Mouse (Mus musculus) heart, adult 2 months (tissue): ENCODE data around the gene Dexi. TPM values are rescaled to one million over a fixed set of nuclear protein-coding genes. Genes with fewer than 3 reads are reported as not detected.

Experiments used
- DNase-seq, 2 experiments: peaks; one replicate each; pipeline ENCODE4 v3.0.0; 2021
- H3K27ac ChIP-seq: fragments of 200-600 bp; 2 replicates; pipeline ENCODE4 v1.8.1; 2022
- H3K27me3 ChIP-seq: fragments of 200-500 bp; 2 replicates; pipeline ENCODE4 v1.6.1; 2012; ENCODE audit warnings: mild to moderate bottlenecking, low read length, inconsistent platforms, mixed read lengths; ENCODE audit not compliant: control insufficient read depth, insufficient read depth
- H3K36me3 ChIP-seq: fragments of 200-500 bp; 2 replicates; pipeline ENCODE4 v1.6.1; 2012; ENCODE audit warnings: low read length, inconsistent platforms; ENCODE audit not compliant: control insufficient read depth, insufficient read depth
- H3K4me1 ChIP-seq: fragments of 200-500 bp; 2 replicates; pipeline ENCODE4 v1.6.1; 2011; ENCODE audit warnings: low read length; ENCODE audit not compliant: control insufficient read depth, insufficient read depth
- H3K4me3 ChIP-seq: fragments of 200-600 bp; 2 replicates; pipeline ENCODE4 v1.8.1; 2022
- H3K79me2 ChIP-seq: fragments of 200-500 bp; replicated peaks from 2 replicates; pipeline ENCODE4 v1.6.1; 2012; ENCODE audit warnings: mild to moderate bottlenecking, inconsistent platforms, low read length, moderate library complexity, mixed read lengths; ENCODE audit not compliant: control insufficient read depth, insufficient read depth
- H3K9ac ChIP-seq: fragments of 200-500 bp; 2 replicates; pipeline ENCODE4 v1.6.1; 2012; ENCODE audit warnings: low read depth, mild to moderate bottlenecking, control low read depth, inconsistent platforms, low read length, mixed read lengths
- CTCF ChIP-seq: fragments of 200-600 bp; IDR thresholded peaks from 2 replicates; pipeline ENCODE4 v1.8.1; 2022; ENCODE audit warnings: antibody characterized with exemption, mild to moderate bottlenecking, moderate library complexity
- EP300 ChIP-seq: fragments of 200-500 bp; IDR thresholded peaks from 2 replicates; pipeline ENCODE4 v1.6.1; 2011; ENCODE audit warnings: low read depth, low read length, control low read depth; ENCODE audit not compliant: insufficient read depth
- POLR2A ChIP-seq: fragments of 200-500 bp; IDR thresholded peaks from 2 replicates; pipeline ENCODE4 v1.6.1; 2011; ENCODE audit warnings: mild to moderate bottlenecking, low read depth, low read length, control low read depth; ENCODE audit not compliant: insufficient read depth
- WGBS: fragments of 180-500 bp; shearing (Covaris S2); methylation state at CpG from one replicate; pipeline ENCODE4 v1.1.7; 2018; 5-methylcytosine and 5-hydroxymethylcytosine counted together
- intact Hi-C: fragments of 180-260 bp; cut with DNase I; formaldehyde crosslinking; loops from one replicate; pipeline ENCODE4 v1.15.1; 2025
- polyA plus RNA-seq: library from polyadenylated mRNA; depleted of rRNA; stranded (reverse); fragments of >200 nt; gene quantifications from 2 replicates; pipeline ENCODE4 v1.2.3, GENCODE M21; 2012
- total RNA-seq, 2 experiments: library from RNA; stranded (reverse); gene quantifications; 2 replicates each; pipeline ENCODE4 v1.2.3; 2021

The Dexi gene
- total and polyA plus RNA-seq, 3 experiments, result 32.1 to 65.5 (median 41.1) TPM

DNA sequence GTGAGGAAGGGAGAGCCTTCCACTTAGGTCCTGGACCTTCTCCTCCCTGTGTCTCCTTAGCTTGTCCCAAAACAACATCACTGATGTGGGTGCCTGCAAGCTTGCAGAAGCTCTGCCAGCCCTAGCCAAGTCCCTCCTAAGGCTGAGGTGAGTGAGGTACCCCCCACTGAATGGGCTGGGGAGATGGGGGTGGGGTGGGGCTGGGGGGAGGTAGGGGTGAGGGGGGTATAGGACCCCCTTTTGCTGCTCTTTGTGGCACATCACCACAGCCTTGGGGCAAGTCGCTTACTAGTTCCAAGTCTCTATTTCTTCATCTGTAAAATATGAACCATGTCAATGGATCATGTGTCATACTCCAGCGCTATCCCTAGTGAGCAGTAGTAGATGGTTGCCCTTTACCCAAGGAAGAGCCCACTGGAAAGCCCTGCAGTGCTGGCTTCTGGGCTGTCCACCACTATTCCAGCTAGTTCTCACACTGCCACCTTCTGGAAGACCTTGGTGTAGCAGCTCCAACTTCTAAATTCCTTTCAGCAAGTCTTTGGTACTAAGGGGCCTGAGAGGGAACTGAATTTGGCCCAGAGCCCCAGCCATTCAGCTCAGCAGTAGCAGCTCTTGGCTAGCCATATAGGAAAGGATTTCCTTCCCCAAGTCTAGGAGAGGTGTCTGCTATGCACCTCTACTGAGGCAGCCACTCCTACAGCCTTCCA lies 21.8 kb downstream of the Dexi start:
- H3K4me1 ChIP-seq, result no peaks in the 10 kb centered on the region
- WGBS, result 38% methylated on average over 2 of the region's 2 CpGs
- intact Hi-C loops, result loop anchor here (2.0 to 10.0 kb wide), 4 partner anchors 104 to 436 kb away; partner anchors contain the start of gene Tekt5
- peak; percentile 70 to 76 for DNase-seq
- H3K9ac ChIP-seq, result no peak overlapping the region
- no peak for TF ChIP-seq POLR2A
- TF ChIP-seq CTCF, result peak; percentile 90
- no peak for TF ChIP-seq EP300
- no peaks in the 10 kb centered on the region for H3K27me3 ChIP-seq
- H3K36me3 ChIP-seq, result no peaks in the 10 kb centered on the region
- no peaks in the 10 kb centered on the region for H3K79me2 ChIP-seq
- H3K4me3 ChIP-seq, result no peak overlapping the region
- no peak overlapping the region for H3K27ac ChIP-seq

DNA sequence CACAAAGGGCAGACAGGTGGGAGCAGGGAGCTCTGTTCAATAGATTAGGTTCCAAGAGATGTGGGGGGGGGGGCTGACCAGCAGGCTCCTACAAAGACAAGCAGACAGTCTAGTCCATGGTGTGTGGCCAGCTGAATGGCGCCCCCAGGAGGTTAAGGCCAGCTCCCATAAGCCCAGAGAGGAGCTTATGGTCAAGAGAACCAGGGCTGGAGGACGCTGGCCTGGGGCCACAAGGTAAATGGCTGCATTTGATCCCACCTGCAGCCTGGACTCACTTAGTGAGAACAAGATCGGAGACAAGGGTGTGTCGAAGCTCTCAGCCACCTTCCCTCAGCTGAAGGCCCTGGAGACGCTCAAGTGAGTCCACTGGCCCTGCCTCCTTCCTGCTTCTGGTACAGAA lies 24.8 kb downstream of the Dexi start:
- Histone ChIP-seq H3K36me3 (no peaks in the 10 kb centered on the region), H3K4me1 (no peaks in the 10 kb centered on the region), H3K79me2 (no peaks in the 10 kb centered on the region), H3K27me3 (no peaks in the 10 kb centered on the region), H3K9ac (no peak overlapping the region), H3K27ac (no peak overlapping the region), H3K4me3 (no peak overlapping the region)
- TF ChIP-seq EP300 (no peak), POLR2A (no peak), CTCF (no peak)
- intact Hi-C loops, result no loop called here
- WGBS, result 63% methylated on average over 5 of the region's 5 CpGs
- DNase-seq, result no peak

DNA sequence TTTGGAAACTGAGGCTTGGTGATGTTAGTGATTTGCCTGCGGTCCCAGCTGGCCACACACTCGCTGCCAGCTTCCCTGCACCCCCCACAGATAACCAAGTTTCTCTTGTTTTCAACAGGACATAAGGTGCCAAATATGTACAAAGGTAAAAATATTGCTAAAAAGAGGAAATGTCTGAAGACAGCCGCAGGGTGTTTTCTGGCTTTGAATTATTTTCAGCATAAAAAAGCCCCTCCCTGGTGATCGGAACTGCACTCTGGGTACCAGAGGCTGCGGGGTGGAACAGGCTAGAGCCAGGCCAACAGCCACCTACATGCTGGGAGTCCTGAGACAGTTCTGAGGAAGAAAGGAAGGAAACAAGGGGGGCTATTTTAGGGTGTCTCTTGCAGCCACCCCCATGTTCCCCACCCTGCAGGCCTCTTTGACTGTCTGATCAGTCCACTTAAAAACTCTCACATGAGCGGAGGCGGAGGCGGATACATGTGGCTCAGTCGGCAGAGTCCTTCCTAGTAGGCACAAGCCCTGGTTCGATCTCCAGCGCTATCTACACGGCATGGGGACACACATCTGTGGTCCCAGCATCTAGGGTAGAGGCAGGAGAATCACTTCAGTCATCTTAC lies 26.8 kb downstream of the Dexi start:
- Histone ChIP-seq H3K79me2 (no peaks in the 10 kb centered on the region), H3K27ac (no peak overlapping the region), H3K36me3 (no peaks in the 10 kb centered on the region), H3K27me3 (no peaks in the 10 kb centered on the region), H3K4me1 (no peaks in the 10 kb centered on the region), H3K9ac (no peak overlapping the region), H3K4me3 (no peak overlapping the region)
- no peak for DNase-seq
- WGBS, result 82% methylated on average over 12 of the region's 12 CpGs
- intact Hi-C loops, result no loop called here
- TF ChIP-seq CTCF (no peak), POLR2A (no peak), EP300 (no peak)

DNA sequence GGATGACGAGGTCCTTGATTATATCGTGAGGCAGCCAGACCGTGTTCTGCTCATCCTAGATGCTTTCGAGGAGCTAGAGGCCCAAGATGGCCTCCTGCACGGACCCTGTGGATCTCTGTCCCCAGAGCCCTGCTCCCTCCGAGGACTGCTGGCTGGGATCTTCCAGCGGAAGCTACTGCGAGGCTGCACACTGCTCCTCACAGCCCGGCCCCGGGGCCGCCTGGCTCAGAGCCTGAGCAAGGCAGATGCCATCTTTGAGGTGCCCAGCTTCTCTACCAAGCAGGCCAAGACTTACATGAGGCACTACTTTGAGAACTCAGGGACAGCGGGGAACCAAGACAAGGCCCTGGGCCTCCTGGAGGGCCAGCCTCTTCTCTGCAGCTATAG lies 31.7 kb downstream of the Dexi start:
- Histone ChIP-seq H3K79me2 (no peaks in the 10 kb centered on the region), H3K4me1 (no peaks in the 10 kb centered on the region), H3K27ac (no peak overlapping the region), H3K27me3 (no peaks in the 10 kb centered on the region), H3K36me3 (no peaks in the 10 kb centered on the region), H3K4me3 (no peak overlapping the region), H3K9ac (no peak overlapping the region)
- WGBS, result 75% methylated on average over 12 of the region's 12 CpGs
- TF ChIP-seq EP300, result no peak
- no peak for TF ChIP-seq CTCF
- TF ChIP-seq POLR2A, result no peak
- no peak for DNase-seq
- intact Hi-C loops, result no loop called here

DNA sequence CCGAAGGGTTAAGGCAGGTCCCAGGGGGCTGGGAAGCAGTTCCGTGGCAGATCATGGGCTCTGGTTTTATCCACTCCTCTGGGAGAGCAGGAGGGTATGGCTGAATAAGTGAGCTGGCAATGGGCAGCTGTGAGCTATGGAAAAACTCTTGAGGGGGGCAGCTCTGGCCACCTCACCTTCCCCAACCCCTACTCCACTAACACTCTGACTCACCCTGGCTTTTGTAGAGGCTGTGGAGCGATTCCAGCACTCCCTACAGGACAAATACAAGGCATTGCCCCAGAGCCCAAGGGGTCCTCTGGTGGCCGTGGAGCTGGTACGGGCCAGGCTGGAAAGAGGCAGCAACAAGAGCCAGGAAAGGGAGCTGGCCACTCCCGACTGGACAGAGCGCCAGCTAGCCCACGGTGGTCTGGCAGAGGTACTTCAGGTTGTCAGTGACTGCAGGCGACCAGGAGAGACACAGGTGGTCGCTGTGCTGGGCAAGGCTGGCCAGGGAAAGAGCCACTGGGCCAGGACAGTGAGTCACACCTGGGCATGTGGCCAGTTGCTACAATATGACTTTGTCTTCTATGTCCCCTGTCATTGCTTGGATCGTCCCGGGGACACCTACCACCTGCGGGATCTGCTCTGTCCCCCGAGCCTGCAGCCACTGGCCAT lies 32.2 kb downstream of the Dexi start:
- no peak overlapping the region for H3K27ac ChIP-seq
- no peaks in the 10 kb centered on the region for H3K27me3 ChIP-seq
- WGBS, result 31% methylated on average over 14 of the region's 14 CpGs
- H3K4me1 ChIP-seq, result no peaks in the 10 kb centered on the region
- DNase-seq, result peak; percentile 39 to 47
- TF ChIP-seq EP300 (no peak), CTCF (peak; percentile 15; the same call in 1 of the 2 replicates)
- H3K79me2 ChIP-seq, result no peaks in the 10 kb centered on the region
- H3K36me3 ChIP-seq, result no peaks in the 10 kb centered on the region
- no peak overlapping the region for H3K9ac ChIP-seq
- intact Hi-C loops, result no loop called here
- H3K4me3 ChIP-seq, result no peak overlapping the region

DNA sequence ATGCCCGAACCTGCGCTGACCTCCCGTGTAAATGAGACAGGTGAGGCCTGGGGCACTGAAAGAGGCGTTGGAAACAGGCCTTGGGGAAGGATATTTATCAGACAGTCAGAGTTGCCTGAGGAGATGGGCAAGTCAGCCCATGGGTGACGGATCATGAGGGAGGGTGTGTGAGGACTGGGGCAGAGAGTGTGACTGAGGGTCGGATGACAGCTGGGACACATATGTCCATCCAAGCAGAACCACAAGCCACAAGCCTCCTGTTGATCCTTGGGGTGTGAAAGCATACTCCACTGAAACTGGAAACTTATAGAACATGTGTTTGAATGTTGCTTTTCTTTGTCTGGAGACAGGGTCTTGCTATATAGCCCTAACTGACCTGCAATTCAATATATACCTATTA lies 34.2 kb downstream of the Dexi start:
- intact Hi-C loops, result no loop called here

More for the DNA sequence above, 34.2 kb downstream of the Dexi start:
- Histone ChIP-seq H3K36me3 (no peaks in the 10 kb centered on the region), H3K9ac (no peak overlapping the region), H3K27me3 (no peaks in the 10 kb centered on the region), H3K79me2 (no peaks in the 10 kb centered on the region), H3K4me3 (no peak overlapping the region), H3K27ac (no peak overlapping the region), H3K4me1 (no peaks in the 10 kb centered on the region)
- DNase-seq, result no peak
- WGBS, result 63% methylated on average over 6 of the region's 6 CpGs
- TF ChIP-seq POLR2A (no peak), EP300 (no peak), CTCF (no peak)
